Mouse (Mus musculus) lung, postnatal 0 days (tissue): ENCODE data around the gene Zbtb14. TPM values are rescaled to one million over a fixed set of nuclear protein-coding genes. Genes with fewer than 3 reads are reported as not detected.

ENCODE experiments used
- ATAC-seq: fragments of 200-750 bp; cut with Nextera tagmentation; 2 replicates; pipeline ENCODE4 v1.8.0; 2017; ENCODE audit warnings: moderate library complexity
- DNase-seq: peaks from one replicate; pipeline ENCODE4 v3.0.0-alpha.2; 2016; ENCODE audit warnings: low spot score
- H3K27ac ChIP-seq: fragments of 300-500 bp; sonication (generic); 2 replicates; pipeline ENCODE4 v1.5.1; 2014; ENCODE audit warnings: antibody characterized with exemption, mild to moderate bottlenecking, low read length, mixed read lengths
- H3K27me3 ChIP-seq: fragments of 300-500 bp; sonication (generic); replicated peaks from 2 replicates; pipeline ENCODE4 v1.6.1; 2014; ENCODE audit warnings: low read length, mixed read lengths; ENCODE audit not compliant: insufficient read depth
- H3K36me3 ChIP-seq: fragments of 300-500 bp; sonication (generic); 2 replicates; pipeline ENCODE4 v1.6.1; 2014; ENCODE audit warnings: low read length, mixed read lengths; ENCODE audit not compliant: insufficient read depth
- H3K4me1 ChIP-seq: fragments of 300-500 bp; sonication (generic); 2 replicates; pipeline ENCODE4 v1.6.1; 2014; ENCODE audit warnings: antibody characterized with exemption, low read depth, low read length, mixed read lengths; ENCODE audit not compliant: insufficient read depth
- H3K4me2 ChIP-seq: fragments of 300-500 bp; sonication (generic); replicated peaks from 2 replicates; pipeline ENCODE4 v1.6.1; 2014; ENCODE audit warnings: low read depth, mild to moderate bottlenecking, low read length, moderate library complexity, mixed read lengths
- H3K4me3 ChIP-seq: fragments of 300-500 bp; sonication (generic); 2 replicates; pipeline ENCODE4 v1.5.1; 2014; ENCODE audit warnings: low read depth, low read length
- H3K9ac ChIP-seq: fragments of 300-500 bp; sonication (generic); replicated peaks from 2 replicates; pipeline ENCODE4 v1.6.1; 2014; ENCODE audit warnings: low read depth, mild to moderate bottlenecking
- H3K9me3 ChIP-seq: fragments of 300-500 bp; sonication (generic); 2 replicates; pipeline ENCODE4 v1.6.1; 2016; ENCODE audit warnings: low read length, mixed read lengths
- CTCF ChIP-seq: IDR thresholded peaks from 2 replicates; pipeline ENCODE4 v1.5.1; 2016; ENCODE audit warnings: antibody characterized with exemption, mild to moderate bottlenecking
- EP300 ChIP-seq: IDR thresholded peaks from 2 replicates; pipeline ENCODE4 v1.6.1; 2016; ENCODE audit warnings: antibody characterized with exemption, mild to moderate bottlenecking, control low read depth
- WGBS: fragments of 180-500 bp; shearing (Covaris S2); extraction: QIAGEN DNeasy Blood & Tissue Kit; methylation state at CpG from one replicate; pipeline ENCODE4 v1.1.7; 2014; 5-methylcytosine and 5-hydroxymethylcytosine counted together
- polyA plus RNA-seq: library from polyadenylated mRNA; unstranded; fragments of >200 nt; fragmentation: Nextera tagmentation; extraction: Ambion mirVana; gene quantifications from 2 replicates; pipeline ENCODE4 v1.2.1, GENCODE M21; 2015

The Zbtb14 gene
- 13.5 and 15.9 TPM in 2 replicates for polyA plus RNA-seq

GRCm38 (mm10) chr17:69382511-69383100, at the start of gene Zbtb14:
Gene Zbtb14, plus strand, starts transcription at chr17:69383050.
- WGBS = 2% methylated on average over 37 of the region's 72 CpGs
- 0 out of 2 replicates have a peak, but pooled peaks cover 5% of the 10 kb centered on the region for H3K4me1 ChIP-seq
- H3K36me3 ChIP-seq = peaks cover 4% of the 10 kb centered on the region
- peak; percentile 91 for ATAC-seq
- H3K9ac ChIP-seq = peak within 1 kb of the TSS; percentile 82
- no peaks in the 10 kb centered on the region for H3K9me3 ChIP-seq
- H3K27me3 ChIP-seq = no peaks in the 10 kb centered on the region
- DNase-seq = peak; percentile 97
- H3K4me3 ChIP-seq = peak within 1 kb of the TSS; percentile 86
- TF ChIP-seq EP300 = no peak
- peak; percentile 58 for TF ChIP-seq CTCF
- H3K27ac ChIP-seq = peak within 1 kb of the TSS; percentile 99
- H3K4me2 ChIP-seq = peak within 1 kb of the TSS; percentile 77

- Histone ChIP-seq H3K27ac (no peak overlapping the region), H3K4me1 (no peaks in the 10 kb centered on the region), H3K9ac (no peak overlapping the region), H3K4me2 (no peak overlapping the region), H3K36me3 (no peaks in the 10 kb centered on the region), H3K9me3 (no peaks in the 10 kb centered on the region), H3K27me3 (no peaks in the 10 kb centered on the region), H3K4me3 (no peak overlapping the region)
- no peak for DNase-seq
- ATAC-seq = no peak
- 81% methylated on average over 7 of the region's 7 CpGs for WGBS
- TF ChIP-seq CTCF = no peak
- no peak for TF ChIP-seq EP300
These were observed 36.8 kb upstream of the Zbtb14 start for GRCm38 (mm10) chr17:69346056-69346455.

GRCm38 (mm10) chr17:69349014-69349531, 33.8 kb upstream of the Zbtb14 start:
- Histone ChIP-seq H3K27ac (no peak overlapping the region), H3K4me1 (no peaks in the 10 kb centered on the region), H3K27me3 (no peaks in the 10 kb centered on the region), H3K36me3 (no peaks in the 10 kb centered on the region), H3K9me3 (no peaks in the 10 kb centered on the region), H3K4me2 (no peak overlapping the region), H3K9ac (no peak overlapping the region), H3K4me3 (no peak overlapping the region)
- TF ChIP-seq CTCF (peak; percentile 70), EP300 (no peak)
- ATAC-seq (peak; percentile 41), DNase-seq (peak; percentile 34)
- WGBS = 19% methylated on average over 8 of the region's 8 CpGs

GRCm38 (mm10) chr17:69365049-69365448, 17.8 kb upstream of the Zbtb14 start:
- no peak overlapping the region for H3K27ac ChIP-seq
- H3K27me3 ChIP-seq = no peaks in the 10 kb centered on the region
- no peak overlapping the region for H3K4me2 ChIP-seq
- H3K9ac ChIP-seq = no peak overlapping the region
- 87% methylated on average over 3 of the region's 3 CpGs for WGBS
- TF ChIP-seq EP300 (no peak), CTCF (peak; percentile 69)
- no peaks in the 10 kb centered on the region for H3K4me1 ChIP-seq
- no peaks in the 10 kb centered on the region for H3K36me3 ChIP-seq
- no peaks in the 10 kb centered on the region for H3K9me3 ChIP-seq
- ATAC-seq = no peak
- DNase-seq = no peak
- H3K4me3 ChIP-seq = no peak overlapping the region

GRCm38 (mm10) chr17:69380838-69381237, 2.0 kb upstream of the Zbtb14 start:
- Histone ChIP-seq H3K27me3 (no peaks in the 10 kb centered on the region), H3K4me1 (0 out of 2 replicates have a peak, but pooled peaks cover 5% of the 10 kb centered on the region), H3K4me2 (no peak overlapping the region), H3K4me3 (no peak overlapping the region), H3K27ac (no peak overlapping the region), H3K9ac (no peak overlapping the region), H3K36me3 (no peaks in the 10 kb centered on the region), H3K9me3 (no peaks in the 10 kb centered on the region)
- no peak for ATAC-seq
- no peak for DNase-seq
- TF ChIP-seq CTCF = no peak
- no peak for TF ChIP-seq EP300
- 67% methylated on average over 8 of the region's 8 CpGs for WGBS

- ATAC-seq = peak; percentile 65
These were observed 521 bp downstream of the Zbtb14 start for GRCm38 (mm10) chr17:69383201-69383940.

More at GRCm38 (mm10) chr17:69383201-69383940, 521 bp downstream of the Zbtb14 start:
- peak overlapping the region; percentile 86 for H3K4me3 ChIP-seq
- 6% methylated on average over 41 of the region's 128 CpGs for WGBS
- no peaks in the 10 kb centered on the region for H3K27me3 ChIP-seq
- peak overlapping the region; percentile 99 for H3K27ac ChIP-seq
- 0 out of 2 replicates have a peak, but pooled peaks cover 5% of the 10 kb centered on the region for H3K4me1 ChIP-seq
- peaks cover 6% of the 10 kb centered on the region for H3K36me3 ChIP-seq
- no peak for TF ChIP-seq EP300
- peak; percentile 18; the same call in 1 of the 2 replicates for TF ChIP-seq CTCF
- H3K9ac ChIP-seq = peak overlapping the region; percentile 82
- peak overlapping the region; percentile 77 for H3K4me2 ChIP-seq
- DNase-seq = peak; percentile 82
- H3K9me3 ChIP-seq = no peaks in the 10 kb centered on the region
